Mouse (Mus musculus): ENCODE results near the gene Rnpepl1. TPM values are rescaled to one million over a fixed set of nuclear protein-coding genes. Genes with fewer than 3 reads are reported as not detected.

Gene Rnpepl1
- polyA plus RNA-seq, 1 experiment from 2014 or later: 29.8 TPM

- no peaks in the 10 kb centered on the region for H3K36me3 ChIP-seq
- H3K4me3 ChIP-seq (replicated peaks): no peak overlapping the region
- 29% methylated on average over 1 of the region's 1 CpGs for WGBS
- H3K27ac ChIP-seq (replicated peaks): no peak overlapping the region
- no peak overlapping the region for H3K4me2 ChIP-seq
- ATAC-seq (ENCODE audit: low FRiP score): no peak
- H3K9me3 ChIP-seq (replicated peaks): no peaks in the 10 kb centered on the region
- H3K27me3 ChIP-seq (replicated peaks): peaks cover 6% of the 10 kb centered on the region; the same call in 1 of the 2 replicates
- H3K4me1 ChIP-seq: peaks cover 11% of the 10 kb centered on the region
- no peak overlapping the region for H3K9ac ChIP-seq (replicated peaks)
Measured at GRCm38 (mm10) chr1:92930171-92930706, 19.7 kb downstream of the Rnpepl1 start.

- peak overlapping the region; percentile 67 for H3K4me3 ChIP-seq (replicated peaks)
- WGBS: 78% methylated on average over 4 of the region's 4 CpGs
Measured at GRCm38 (mm10) chr1:92933611-92934010, 23.0 kb downstream of the Rnpepl1 start.

GRCm38 (mm10) chr1:92934182-92934827 lies 23.7 kb downstream of the Rnpepl1 start, which contains the start of gene Capn10:
Capn10 (plus strand) TSS chr1:92934376.
- Histone ChIP-seq H3K4me2 (peak within 1 kb of the TSS; percentile 90), H3K27ac (replicated peaks) (peak within 1 kb of the TSS; percentile 99), H3K9me3 (replicated peaks) (no peaks in the 10 kb centered on the region), H3K4me1 (peaks cover 33% of the 10 kb centered on the region), H3K9ac (replicated peaks) (peak within 1 kb of the TSS; percentile 65), H3K27me3 (replicated peaks) (peaks cover 5% of the 10 kb centered on the region; the same call in 1 of the 2 replicates), H3K36me3 (peaks cover 18% of the 10 kb centered on the region), H3K4me3 (replicated peaks) (peak within 1 kb of the TSS; percentile 67)
- peak; percentile 100 for ATAC-seq (ENCODE audit: low FRiP score)
- WGBS: under 1% methylated on average over 45 of the region's 45 CpGs

More at GRCm38 (mm10) chr1:92933611-92934010, 23.0 kb downstream of the Rnpepl1 start:
- H3K4me1 ChIP-seq: peaks cover 33% of the 10 kb centered on the region
- peak overlapping the region; percentile 90 for H3K4me2 ChIP-seq
- ATAC-seq (ENCODE audit: low FRiP score): no peak
- H3K27me3 ChIP-seq (replicated peaks): peaks cover 6% of the 10 kb centered on the region; the same call in 1 of the 2 replicates
- H3K27ac ChIP-seq (replicated peaks): peak overlapping the region; percentile 99
- H3K9ac ChIP-seq (replicated peaks): peak overlapping the region; percentile 65
- no peaks in the 10 kb centered on the region for H3K9me3 ChIP-seq (replicated peaks)
- peaks cover 11% of the 10 kb centered on the region for H3K36me3 ChIP-seq

GRCm38 (mm10) chr1:92935054-92935962 lies 24.7 kb downstream of the Rnpepl1 start:
- Histone ChIP-seq H3K27me3 (replicated peaks) (peaks cover 2% of the 10 kb centered on the region; the same call in 1 of the 2 replicates), H3K27ac (replicated peaks) (peak overlapping the region; percentile 99), H3K9me3 (replicated peaks) (no peaks in the 10 kb centered on the region), H3K9ac (replicated peaks) (peak overlapping the region; percentile 65), H3K4me1 (peaks cover 33% of the 10 kb centered on the region), H3K4me2 (peak overlapping the region; percentile 90), H3K36me3 (peaks cover 28% of the 10 kb centered on the region), H3K4me3 (replicated peaks) (peak overlapping the region; percentile 67)
- 18% methylated on average over 10 of the region's 10 CpGs for WGBS
- ATAC-seq (ENCODE audit: low FRiP score): no peak

GRCm38 (mm10) chr1:92935977-92936376 lies 25.4 kb downstream of the Rnpepl1 start:
- WGBS: 57% methylated on average over 2 of the region's 2 CpGs
- no peaks in the 10 kb centered on the region for H3K9me3 ChIP-seq (replicated peaks)
- H3K36me3 ChIP-seq: peaks cover 34% of the 10 kb centered on the region
- H3K4me2 ChIP-seq: peak overlapping the region; percentile 90
- no peak for ATAC-seq (ENCODE audit: low FRiP score)
- H3K4me3 ChIP-seq (replicated peaks): peak overlapping the region; percentile 67
- no peak overlapping the region for H3K27ac ChIP-seq (replicated peaks)
- H3K27me3 ChIP-seq (replicated peaks): no peaks in the 10 kb centered on the region
- peaks cover 33% of the 10 kb centered on the region for H3K4me1 ChIP-seq
- peak overlapping the region; percentile 65 for H3K9ac ChIP-seq (replicated peaks)

GRCm38 (mm10) chr1:92936467-92936866 lies 25.9 kb downstream of the Rnpepl1 start:
- Histone ChIP-seq H3K4me1 (peaks cover 33% of the 10 kb centered on the region), H3K4me2 (peak overlapping the region; percentile 90), H3K9ac (replicated peaks) (0 out of 2 replicates have a peak overlapping the region, but pooled peaks have one; percentile 9), H3K36me3 (peaks cover 36% of the 10 kb centered on the region), H3K27me3 (replicated peaks) (no peaks in the 10 kb centered on the region), H3K27ac (replicated peaks) (no peak overlapping the region), H3K9me3 (replicated peaks) (no peaks in the 10 kb centered on the region), H3K4me3 (replicated peaks) (peak overlapping the region; percentile 67)
- no peak for ATAC-seq (ENCODE audit: low FRiP score)
- 47% methylated on average over 3 of the region's 3 CpGs for WGBS

- Histone ChIP-seq H3K9me3 (replicated peaks) (no peaks in the 10 kb centered on the region), H3K27ac (replicated peaks) (no peak overlapping the region), H3K4me3 (replicated peaks) (no peak overlapping the region), H3K36me3 (peaks cover 49% of the 10 kb centered on the region), H3K27me3 (replicated peaks) (no peaks in the 10 kb centered on the region), H3K4me1 (peaks cover 33% of the 10 kb centered on the region), H3K9ac (replicated peaks) (no peak overlapping the region), H3K4me2 (no peak overlapping the region)
- no peak for ATAC-seq (ENCODE audit: low FRiP score)
- WGBS: 95% methylated on average over 3 of the region's 3 CpGs
Measured at GRCm38 (mm10) chr1:92937797-92938196, 27.2 kb downstream of the Rnpepl1 start.

GRCm38 (mm10) chr1:92939746-92940145 lies 29.2 kb downstream of the Rnpepl1 start:
- H3K9ac ChIP-seq (replicated peaks): no peak overlapping the region
- WGBS: 98% methylated on average over 4 of the region's 4 CpGs
- no peaks in the 10 kb centered on the region for H3K9me3 ChIP-seq (replicated peaks)
- H3K4me3 ChIP-seq (replicated peaks): no peak overlapping the region
- no peak overlapping the region for H3K27ac ChIP-seq (replicated peaks)
- no peak overlapping the region for H3K4me2 ChIP-seq
- no peaks in the 10 kb centered on the region for H3K27me3 ChIP-seq (replicated peaks)
- H3K4me1 ChIP-seq: peaks cover 23% of the 10 kb centered on the region
- H3K36me3 ChIP-seq: peaks cover 69% of the 10 kb centered on the region
- ATAC-seq (ENCODE audit: low FRiP score): no peak

GRCm38 (mm10) chr1:92943219-92943989 lies 32.8 kb downstream of the Rnpepl1 start:
- no peak for ATAC-seq (ENCODE audit: low FRiP score)
- WGBS: 96% methylated on average over 19 of the region's 19 CpGs
- H3K4me1 ChIP-seq: no peaks in the 10 kb centered on the region

GRCm38 (mm10) chr1:92947966-92948365 lies 37.4 kb downstream of the Rnpepl1 start:
- no peak overlapping the region for H3K27ac ChIP-seq (replicated peaks)
- WGBS: 97% methylated on average over 3 of the region's 3 CpGs
- H3K9me3 ChIP-seq (replicated peaks): no peaks in the 10 kb centered on the region
- no peak overlapping the region for H3K4me3 ChIP-seq (replicated peaks)
- H3K4me2 ChIP-seq: no peak overlapping the region
- H3K27me3 ChIP-seq (replicated peaks): no peaks in the 10 kb centered on the region
- no peak overlapping the region for H3K9ac ChIP-seq (replicated peaks)
- H3K4me1 ChIP-seq: no peaks in the 10 kb centered on the region
- H3K36me3 ChIP-seq: peaks cover 69% of the 10 kb centered on the region
- no peak for ATAC-seq (ENCODE audit: low FRiP score)

More at GRCm38 (mm10) chr1:92943219-92943989, 32.8 kb downstream of the Rnpepl1 start:
- Histone ChIP-seq H3K4me3 (replicated peaks) (no peak overlapping the region), H3K27me3 (replicated peaks) (no peaks in the 10 kb centered on the region), H3K9me3 (replicated peaks) (no peaks in the 10 kb centered on the region), H3K36me3 (peaks cover 96% of the 10 kb centered on the region), H3K4me2 (no peak overlapping the region), H3K9ac (replicated peaks) (no peak overlapping the region), H3K27ac (replicated peaks) (no peak overlapping the region)

GRCm38 (mm10) chr1:92949426-92949825 lies 38.8 kb downstream of the Rnpepl1 start:
- Histone ChIP-seq H3K4me2 (no peak overlapping the region), H3K4me3 (replicated peaks) (no peak overlapping the region), H3K9ac (replicated peaks) (no peak overlapping the region), H3K36me3 (peaks cover 54% of the 10 kb centered on the region), H3K27me3 (replicated peaks) (no peaks in the 10 kb centered on the region), H3K27ac (replicated peaks) (no peak overlapping the region), H3K9me3 (replicated peaks) (no peaks in the 10 kb centered on the region), H3K4me1 (no peaks in the 10 kb centered on the region)
- WGBS: 71% methylated on average over 6 of the region's 6 CpGs
- no peak for ATAC-seq (ENCODE audit: low FRiP score)

Data from neural tube, embryonic 15.5 days (tissue).